Mouse (Mus musculus): ENCODE data around the gene Sult1a1. TPM values are rescaled to one million over a fixed set of nuclear protein-coding genes. Genes with fewer than 3 reads are reported as not detected.

The Sult1a1 gene
- polyA plus RNA-seq, 2 experiments = 4.5 to 15.2 TPM

- WGBS (ENCODE audit: insufficient replicate concordance) = 72% methylated on average over 3 of the region's 3 CpGs
- H3K4me1 ChIP-seq (replicated peaks; ENCODE audit: control insufficient read depth in 2 of 2, insufficient read depth in 2 of 2, low read length in 1 of 2) = no peaks in the 10 kb centered on the region
- H3K4me3 ChIP-seq (ENCODE audit: insufficient read depth in 1 of 2, low read depth in 2 of 2, low read length in 2 of 2) = no peak overlapping the region
- no peaks in the 10 kb centered on the region for H3K9me3 ChIP-seq (ENCODE audit: control insufficient read depth, low read length)
- no peak overlapping the region for H3K9ac ChIP-seq (replicated peaks)
- TF ChIP-seq EP300 (IDR thresholded peaks at IDR 0.05; ENCODE audit: low read depth) (no peak), CTCF (IDR thresholded peaks at IDR 0.05; ENCODE audit: low read depth) (no peak)
- H3K4me2 ChIP-seq (ENCODE audit: low read depth) = no peak overlapping the region
- no peaks in the 10 kb centered on the region for H3K27me3 ChIP-seq (ENCODE audit: control insufficient read depth, insufficient read depth, low read length)
- no peak for DNase-seq (ENCODE audit: low read depth in 3 of 3, low spot score in 3 of 3)
- no peak for ATAC-seq (ENCODE audit: insufficient read depth)
- H3K27ac ChIP-seq = no peak overlapping the region
- H3K36me3 ChIP-seq (replicated peaks; ENCODE audit: control insufficient read depth, insufficient read depth, low read depth) = no peaks in the 10 kb centered on the region
Measured at GRCm38 (mm10) chr7:126717566-126717965, 41.3 kb upstream of the Sult1a1 start.

GRCm38 (mm10) chr7:126715679-126716078 is 39.4 kb upstream of the Sult1a1 start:
- no peaks in the 10 kb centered on the region for H3K9me3 ChIP-seq (ENCODE audit: control insufficient read depth, low read length)
- 65% methylated on average over 4 of the region's 4 CpGs for WGBS (ENCODE audit: insufficient replicate concordance)
- H3K27me3 ChIP-seq (ENCODE audit: control insufficient read depth, insufficient read depth, low read length) = no peaks in the 10 kb centered on the region
- ATAC-seq (ENCODE audit: insufficient read depth) = no peak
- no peak overlapping the region for H3K9ac ChIP-seq (replicated peaks)
- H3K27ac ChIP-seq = no peak overlapping the region
- TF ChIP-seq CTCF (IDR thresholded peaks at IDR 0.05; ENCODE audit: low read depth) (no peak), EP300 (IDR thresholded peaks at IDR 0.05; ENCODE audit: low read depth) (no peak)
- H3K4me2 ChIP-seq (ENCODE audit: low read depth) = no peak overlapping the region
- DNase-seq (ENCODE audit: low read depth in 3 of 3, low spot score in 3 of 3) = no peak
- no peaks in the 10 kb centered on the region for H3K36me3 ChIP-seq (replicated peaks; ENCODE audit: control insufficient read depth, insufficient read depth, low read depth)
- no peak overlapping the region for H3K4me3 ChIP-seq (ENCODE audit: insufficient read depth in 1 of 2, low read depth in 2 of 2, low read length in 2 of 2)
- H3K4me1 ChIP-seq (replicated peaks; ENCODE audit: control insufficient read depth in 2 of 2, insufficient read depth in 2 of 2, low read length in 1 of 2) = no peaks in the 10 kb centered on the region

GRCm38 (mm10) chr7:126711910-126712309 is 35.7 kb upstream of the Sult1a1 start:
- H3K4me1 ChIP-seq (replicated peaks; ENCODE audit: control insufficient read depth in 2 of 2, insufficient read depth in 2 of 2, low read length in 1 of 2) = 0 out of 4 replicates have a peak, but pooled peaks cover 0 to 2% of the 10 kb centered on the region in 2 experiments
- no peaks in the 10 kb centered on the region for H3K27me3 ChIP-seq (ENCODE audit: control insufficient read depth, insufficient read depth, low read length)
- H3K27ac ChIP-seq = no peak overlapping the region
- no peak overlapping the region for H3K9ac ChIP-seq (replicated peaks)
- H3K36me3 ChIP-seq (replicated peaks; ENCODE audit: control insufficient read depth, insufficient read depth, low read depth) = no peaks in the 10 kb centered on the region
- no peaks in the 10 kb centered on the region for H3K9me3 ChIP-seq (ENCODE audit: control insufficient read depth, low read length)
- WGBS (ENCODE audit: insufficient replicate concordance) = 53% methylated on average over 3 of the region's 3 CpGs
- H3K4me2 ChIP-seq (ENCODE audit: low read depth) = no peak overlapping the region
- ATAC-seq (ENCODE audit: insufficient read depth) (no peak), DNase-seq (ENCODE audit: low read depth in 3 of 3, low spot score in 3 of 3) (no peak)
- no peak for TF ChIP-seq CTCF (IDR thresholded peaks at IDR 0.05; ENCODE audit: low read depth)
- TF ChIP-seq EP300 (IDR thresholded peaks at IDR 0.05; ENCODE audit: low read depth) = no peak
- H3K4me3 ChIP-seq (ENCODE audit: insufficient read depth in 1 of 2, low read depth in 2 of 2, low read length in 2 of 2) = no peak overlapping the region

- ATAC-seq (ENCODE audit: insufficient read depth) (no peak), DNase-seq (ENCODE audit: low read depth in 3 of 3, low spot score in 3 of 3) (no peak)
- WGBS (ENCODE audit: insufficient replicate concordance) = 29% methylated on average over 4 of the region's 4 CpGs
- TF ChIP-seq EP300 (IDR thresholded peaks at IDR 0.05; ENCODE audit: low read depth) (no peak), CTCF (IDR thresholded peaks at IDR 0.05; ENCODE audit: low read depth) (no peak)
- Histone ChIP-seq H3K27ac (no peak overlapping the region), H3K4me3 (ENCODE audit: insufficient read depth in 1 of 2, low read depth in 2 of 2, low read length in 2 of 2) (no peak overlapping the region), H3K4me1 (replicated peaks; ENCODE audit: control insufficient read depth in 2 of 2, insufficient read depth in 2 of 2, low read length in 1 of 2) (0 out of 4 replicates have a peak, but pooled peaks cover 0 to 2% of the 10 kb centered on the region in 2 experiments), H3K4me2 (ENCODE audit: low read depth) (no peak overlapping the region), H3K27me3 (ENCODE audit: control insufficient read depth, insufficient read depth, low read length) (no peaks in the 10 kb centered on the region), H3K36me3 (replicated peaks; ENCODE audit: control insufficient read depth, insufficient read depth, low read depth) (no peaks in the 10 kb centered on the region), H3K9me3 (ENCODE audit: control insufficient read depth, low read length) (no peaks in the 10 kb centered on the region), H3K9ac (replicated peaks) (no peak overlapping the region)
Measured at GRCm38 (mm10) chr7:126710266-126710665, 34.0 kb upstream of the Sult1a1 start.

- no peaks in the 10 kb centered on the region for H3K9me3 ChIP-seq (ENCODE audit: control insufficient read depth, low read length)
- H3K4me1 ChIP-seq (replicated peaks; ENCODE audit: control insufficient read depth in 2 of 2, insufficient read depth in 2 of 2, low read length in 1 of 2) = 0 out of 4 replicates have a peak, but pooled peaks cover 0 to 2% of the 10 kb centered on the region in 2 experiments
- no peak overlapping the region for H3K4me3 ChIP-seq (ENCODE audit: insufficient read depth in 1 of 2, low read depth in 2 of 2, low read length in 2 of 2)
- TF ChIP-seq EP300 (IDR thresholded peaks at IDR 0.05; ENCODE audit: low read depth) = no peak
- no peak for TF ChIP-seq CTCF (IDR thresholded peaks at IDR 0.05; ENCODE audit: low read depth)
- no peak overlapping the region for H3K27ac ChIP-seq
- H3K9ac ChIP-seq (replicated peaks) = no peak overlapping the region
- H3K36me3 ChIP-seq (replicated peaks; ENCODE audit: control insufficient read depth, insufficient read depth, low read depth) = no peaks in the 10 kb centered on the region
- 69% methylated on average over 10 of the region's 10 CpGs for WGBS (ENCODE audit: insufficient replicate concordance)
- DNase-seq (ENCODE audit: low read depth in 3 of 3, low spot score in 3 of 3) = no peak
- H3K27me3 ChIP-seq (ENCODE audit: control insufficient read depth, insufficient read depth, low read length) = peaks cover 3% of the 10 kb centered on the region
- no peak for ATAC-seq (ENCODE audit: insufficient read depth)
- no peak overlapping the region for H3K4me2 ChIP-seq (ENCODE audit: low read depth)
Measured at GRCm38 (mm10) chr7:126708175-126708952, 32.1 kb upstream of the Sult1a1 start.

All from liver, embryonic 14.5 days (tissue).